Mouse (Mus musculus) CH12.LX (cell line): ENCODE data around the gene Acsl1.

ENCODE experiments used
- CHD1 ChIP-seq: IDR thresholded peaks from 2 replicates; pipeline ENCODE4 v1.6.1; 2012; ENCODE audit warnings: low read depth, low read length, improper control_type of control experiment, inconsistent platforms
- CHD2 ChIP-seq: IDR thresholded peaks from 2 replicates; pipeline ENCODE4 v1.6.1; 2011; ENCODE audit warnings: low read length, improper control_type of control experiment
- CTCF ChIP-seq, 2 experiments: IDR thresholded peaks in 1 of 2; conservative IDR thresholded peaks in 1 of 2; 2 replicates each; pipeline ENCODE4 v1.5.1; 2011 to 2012; ENCODE audit warnings: low read depth in 2 of 2, low read length in 2 of 2, improper control_type of control experiment in 1 of 2, inconsistent platforms in 1 of 2, mild to moderate bottlenecking in 1 of 2, moderate library complexity in 1 of 2
- EP300 ChIP-seq: IDR thresholded peaks from 2 replicates; pipeline ENCODE4 v1.6.1; 2011; ENCODE audit warnings: low read length, improper control_type of control experiment
- MAFK ChIP-seq: IDR thresholded peaks from 2 replicates; pipeline ENCODE4 v1.6.1; 2011; ENCODE audit warnings: low read length, improper control_type of control experiment; ENCODE audit not compliant: insufficient replicate concordance
- MYC ChIP-seq: IDR thresholded peaks from 2 replicates; pipeline ENCODE4 v1.6.1; 2011; ENCODE audit warnings: low read depth, mild to moderate bottlenecking, improper control_type of control experiment, low read length
- PAX5 ChIP-seq: IDR thresholded peaks from 2 replicates; pipeline ENCODE4 v1.6.1; 2012; ENCODE audit warnings: low read length, inconsistent platforms, mixed read lengths
- POLR2A ChIP-seq: IDR thresholded peaks from 2 replicates; pipeline ENCODE4 v1.6.1; 2011; ENCODE audit warnings: low read depth, mild to moderate bottlenecking, improper control_type of control experiment, low read length
- POLR2AphosphoS2 ChIP-seq: IDR thresholded peaks from 2 replicates; pipeline ENCODE4 v1.6.1; 2011; ENCODE audit warnings: low read depth, low read length, improper control_type of control experiment
- RCOR1 ChIP-seq: conservative IDR thresholded peaks from 2 replicates; pipeline ENCODE4 v1.6.1; 2012; ENCODE audit warnings: low read depth, mild to moderate bottlenecking, inconsistent platforms, low read length, improper control_type of control experiment
- USF2 ChIP-seq: conservative IDR thresholded peaks from 2 replicates; pipeline ENCODE4 v1.6.1; 2011; ENCODE audit warnings: low read depth, low read length, improper control_type of control experiment
- ZC3H11A ChIP-seq: IDR thresholded peaks from 2 replicates; pipeline ENCODE4 v1.6.1; 2012; ENCODE audit warnings: low read depth, mild to moderate bottlenecking, inconsistent platforms, low read length, improper control_type of control experiment
- ZKSCAN1 ChIP-seq: IDR thresholded peaks from 2 replicates; pipeline ENCODE4 v1.6.1; 2012; ENCODE audit warnings: low read depth, inconsistent platforms, low read length, improper control_type of control experiment, borderline replicate concordance

GRCm38 (mm10) chr8:46526098-46526497 is 55.3 kb downstream of the Acsl1 start:
- TF ChIP-seq CTCF (conservative IDR thresholded peaks at IDR 0.05 in 1 of 2, IDR thresholded peaks at IDR 0.05 in 1 of 2; ENCODE audit: low read depth in 2 of 2, low read length in 2 of 2): no peak
- no peak for TF ChIP-seq USF2
- no peak for TF ChIP-seq ZKSCAN1
- no peak for TF ChIP-seq CHD2
- TF ChIP-seq EP300: no peak
- TF ChIP-seq MAFK: no peak
- no peak for TF ChIP-seq POLR2A
- TF ChIP-seq ZC3H11A: no peak
- no peak for TF ChIP-seq MYC
- no peak for TF ChIP-seq RCOR1
- no peak for TF ChIP-seq POLR2AphosphoS2
- no peak for TF ChIP-seq PAX5
- no peak for TF ChIP-seq CHD1
